Mouse (Mus musculus): ENCODE data around the gene Hdhd5. TPM values are rescaled to one million over a fixed set of nuclear protein-coding genes. Genes with fewer than 3 reads are reported as not detected.

The Hdhd5 gene
- polyA plus RNA-seq, 1 experiment from 2014 or later, result 17.3 TPM

- no peaks in the 10 kb centered on the region for H3K27me3 ChIP-seq
- no peak overlapping the region for H3K27ac ChIP-seq
- no peaks in the 10 kb centered on the region for H3K9me3 ChIP-seq
- 64% methylated on average over 1 of the region's 1 CpGs for WGBS
- no peaks in the 10 kb centered on the region for H3K36me3 ChIP-seq
- H3K4me2 ChIP-seq, result no peak overlapping the region
- H3K4me1 ChIP-seq, result no peaks in the 10 kb centered on the region
- ATAC-seq (ENCODE audit: borderline replicate concordance, extremely low read depth, low FRiP score, low TSS enrichment), result no peak
- H3K4me3 ChIP-seq, result no peak overlapping the region
- H3K9ac ChIP-seq, result no peak overlapping the region
Observed at GRCm38 (mm10) chr6:120555152-120555551, 24.0 kb upstream of the Hdhd5 start.

DNA sequence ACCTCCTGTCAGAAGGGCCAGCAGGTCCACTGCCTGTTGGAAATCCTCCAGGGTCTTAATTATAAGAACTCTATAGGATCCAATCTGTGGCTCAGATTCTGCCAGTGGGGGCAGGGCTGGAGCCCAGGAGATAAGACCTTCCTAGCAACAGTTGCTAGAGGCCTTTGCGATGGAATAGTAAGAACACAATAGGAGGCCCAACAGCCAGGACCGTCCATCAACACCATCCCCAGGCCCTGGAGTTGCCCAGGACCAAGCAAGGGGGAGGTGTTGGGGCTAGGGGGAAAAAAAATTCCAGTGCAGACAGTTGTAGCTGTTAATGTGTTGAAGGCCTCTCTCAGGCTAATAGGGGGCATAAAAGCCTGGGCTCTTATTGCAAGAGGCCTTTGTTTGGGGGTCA is 19.1 kb upstream of the Hdhd5 start:
- Histone ChIP-seq H3K9ac (no peak overlapping the region), H3K27me3 (no peaks in the 10 kb centered on the region), H3K4me3 (no peak overlapping the region), H3K4me1 (no peaks in the 10 kb centered on the region), H3K27ac (no peak overlapping the region), H3K36me3 (no peaks in the 10 kb centered on the region), H3K9me3 (no peaks in the 10 kb centered on the region), H3K4me2 (no peak overlapping the region)
- 26% methylated on average over 2 of the region's 2 CpGs for WGBS
- no peak for ATAC-seq (ENCODE audit: borderline replicate concordance, extremely low read depth, low FRiP score, low TSS enrichment)

DNA sequence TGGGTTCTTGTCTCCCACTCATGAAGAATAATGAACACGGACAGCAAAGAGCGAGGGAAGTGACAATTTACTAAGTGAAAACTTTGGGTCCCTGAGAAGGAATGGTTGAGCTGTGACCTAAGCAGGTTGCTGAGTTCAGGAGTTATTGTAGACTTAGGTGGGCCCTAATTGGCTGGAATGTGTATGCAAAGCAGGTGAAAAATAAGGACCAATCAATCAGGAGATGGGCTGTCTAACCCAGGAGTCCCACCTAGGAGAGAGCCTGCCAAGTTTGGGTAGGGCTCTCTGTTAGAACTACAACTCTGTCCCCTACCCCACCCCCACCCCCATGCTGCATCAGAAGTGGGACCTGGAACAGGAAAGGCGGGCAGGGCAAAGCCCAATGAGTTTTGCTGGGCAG is 17.5 kb upstream of the Hdhd5 start:
- Histone ChIP-seq H3K36me3 (no peaks in the 10 kb centered on the region), H3K9me3 (no peaks in the 10 kb centered on the region), H3K4me2 (no peak overlapping the region), H3K9ac (no peak overlapping the region), H3K4me1 (no peaks in the 10 kb centered on the region), H3K4me3 (no peak overlapping the region), H3K27ac (no peak overlapping the region), H3K27me3 (no peaks in the 10 kb centered on the region)
- 83% methylated on average over 3 of the region's 3 CpGs for WGBS
- ATAC-seq (ENCODE audit: borderline replicate concordance, extremely low read depth, low FRiP score, low TSS enrichment), result no peak

GRCm38 (mm10) chr6:120546973-120547372 is 15.9 kb upstream of the Hdhd5 start:
- Histone ChIP-seq H3K4me2 (no peak overlapping the region), H3K9ac (no peak overlapping the region), H3K27ac (no peak overlapping the region), H3K36me3 (no peaks in the 10 kb centered on the region), H3K4me1 (no peaks in the 10 kb centered on the region), H3K27me3 (no peaks in the 10 kb centered on the region), H3K4me3 (no peak overlapping the region), H3K9me3 (no peaks in the 10 kb centered on the region)
- ATAC-seq (ENCODE audit: borderline replicate concordance, extremely low read depth, low FRiP score, low TSS enrichment), result no peak
- 64% methylated on average over 4 of the region's 4 CpGs for WGBS

DNA sequence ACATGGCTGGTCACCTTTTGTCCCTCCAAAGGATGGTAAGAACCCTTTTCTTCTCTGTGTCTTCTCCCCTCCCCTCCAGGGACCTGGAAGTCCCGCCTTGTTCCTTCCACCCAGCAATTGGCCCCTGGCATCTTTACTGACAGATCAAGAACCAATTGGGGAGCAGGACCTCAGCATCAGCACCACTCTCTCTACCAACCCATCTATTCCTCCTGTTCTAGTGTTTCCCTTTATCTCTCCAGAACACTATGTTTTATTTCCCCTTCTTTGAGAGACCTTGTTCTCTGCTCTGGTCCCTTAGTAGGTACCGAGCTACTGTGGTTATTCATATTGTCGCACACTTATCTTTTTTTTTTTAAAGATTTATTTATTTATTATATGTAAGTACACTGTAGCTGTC is 15.2 kb upstream of the Hdhd5 start:
- Histone ChIP-seq H3K27me3 (no peaks in the 10 kb centered on the region), H3K36me3 (no peaks in the 10 kb centered on the region), H3K4me2 (no peak overlapping the region), H3K9me3 (no peaks in the 10 kb centered on the region), H3K4me1 (no peaks in the 10 kb centered on the region), H3K4me3 (no peak overlapping the region), H3K9ac (no peak overlapping the region), H3K27ac (no peak overlapping the region)
- ATAC-seq (ENCODE audit: borderline replicate concordance, extremely low read depth, low FRiP score, low TSS enrichment), result no peak
- WGBS, result 84% methylated on average over 3 of the region's 3 CpGs

DNA sequence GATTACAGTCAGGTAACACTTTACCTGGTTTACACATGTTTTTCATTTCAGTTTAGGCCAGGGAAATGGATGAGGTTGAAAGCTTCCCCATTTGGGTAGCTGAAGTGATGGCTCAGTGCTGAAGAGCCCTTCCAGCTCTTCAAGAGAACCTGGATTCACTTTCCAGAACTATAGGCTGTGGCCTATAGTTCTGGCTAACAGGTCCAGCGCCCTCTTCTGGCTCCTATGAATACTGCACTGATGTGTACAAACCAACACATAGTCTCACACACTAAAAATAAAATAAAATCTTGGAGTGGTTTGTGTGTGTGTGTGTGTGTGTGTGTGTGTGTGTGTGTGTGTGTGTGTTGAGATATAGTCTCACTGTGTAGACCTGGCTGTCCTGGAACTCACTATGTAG is 10.9 kb upstream of the Hdhd5 start:
- Histone ChIP-seq H3K36me3 (no peaks in the 10 kb centered on the region), H3K9ac (no peak overlapping the region), H3K27ac (no peak overlapping the region), H3K4me1 (peaks cover 6% of the 10 kb centered on the region), H3K4me2 (no peak overlapping the region), H3K27me3 (no peaks in the 10 kb centered on the region), H3K9me3 (no peaks in the 10 kb centered on the region), H3K4me3 (no peak overlapping the region)
- no peak for ATAC-seq (ENCODE audit: borderline replicate concordance, extremely low read depth, low FRiP score, low TSS enrichment)
- 3% methylated on average over 1 of the region's 1 CpGs for WGBS

DNA sequence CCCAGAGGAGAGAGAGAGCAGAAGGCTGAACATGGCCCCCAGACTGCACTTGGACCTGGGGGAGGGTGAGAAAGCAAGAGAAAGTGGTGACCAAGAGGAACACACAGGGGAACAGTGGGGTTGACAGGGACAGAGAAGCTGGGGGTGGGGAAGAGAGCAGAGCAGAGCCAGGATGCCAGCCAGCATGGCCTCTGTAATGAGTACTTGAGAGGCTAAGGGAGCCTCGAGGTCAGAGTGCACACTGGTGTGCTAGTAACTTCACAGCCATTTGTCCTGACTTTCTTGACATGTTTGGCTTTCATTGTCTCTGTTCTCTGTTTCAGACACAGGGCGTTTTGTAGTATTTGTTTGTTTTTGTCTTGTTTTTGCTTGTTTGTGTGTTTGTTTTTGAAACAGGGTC is 10.3 kb upstream of the Hdhd5 start:
- Histone ChIP-seq H3K4me1 (peaks cover 6% of the 10 kb centered on the region), H3K36me3 (no peaks in the 10 kb centered on the region), H3K27ac (no peak overlapping the region), H3K9me3 (no peaks in the 10 kb centered on the region), H3K4me2 (no peak overlapping the region), H3K4me3 (no peak overlapping the region), H3K9ac (no peak overlapping the region), H3K27me3 (no peaks in the 10 kb centered on the region)
- ATAC-seq (ENCODE audit: borderline replicate concordance, extremely low read depth, low FRiP score, low TSS enrichment), result no peak
- 26% methylated on average over 2 of the region's 2 CpGs for WGBS

GRCm38 (mm10) chr6:120539781-120540231 is 8.7 kb upstream of the Hdhd5 start:
- 49% methylated on average over 10 of the region's 10 CpGs for WGBS
- H3K9me3 ChIP-seq, result no peaks in the 10 kb centered on the region
- peak overlapping the region; percentile 70 for H3K4me2 ChIP-seq
- H3K27me3 ChIP-seq, result no peaks in the 10 kb centered on the region
- H3K4me3 ChIP-seq, result no peak overlapping the region
- H3K4me1 ChIP-seq, result peaks cover 6% of the 10 kb centered on the region
- H3K36me3 ChIP-seq, result no peaks in the 10 kb centered on the region
- H3K9ac ChIP-seq, result no peak overlapping the region; the same call in 1 of the 2 replicates
- no peak overlapping the region for H3K27ac ChIP-seq
- ATAC-seq (ENCODE audit: borderline replicate concordance, extremely low read depth, low FRiP score, low TSS enrichment), result 0 out of 2 replicates have a peak, but pooled peaks have one; percentile 19

GRCm38 (mm10) chr6:120539132-120539759 is 8.1 kb upstream of the Hdhd5 start:
- peak; percentile 80 for ATAC-seq (ENCODE audit: borderline replicate concordance, extremely low read depth, low FRiP score, low TSS enrichment)
- H3K4me2 ChIP-seq, result peak overlapping the region; percentile 70
- H3K9me3 ChIP-seq, result no peaks in the 10 kb centered on the region
- peaks cover 6% of the 10 kb centered on the region for H3K4me1 ChIP-seq
- 5% methylated on average over 16 of the region's 16 CpGs for WGBS
- H3K27ac ChIP-seq, result no peak overlapping the region
- peak overlapping the region; percentile 31 for H3K4me3 ChIP-seq
- H3K27me3 ChIP-seq, result no peaks in the 10 kb centered on the region
- H3K36me3 ChIP-seq, result no peaks in the 10 kb centered on the region
- H3K9ac ChIP-seq, result peak overlapping the region; percentile 19; the same call in 1 of the 2 replicates

- WGBS, result 80% methylated on average over 2 of the region's 2 CpGs
- Histone ChIP-seq H3K4me1 (peaks cover 6% of the 10 kb centered on the region), H3K27me3 (no peaks in the 10 kb centered on the region), H3K9me3 (no peaks in the 10 kb centered on the region), H3K36me3 (no peaks in the 10 kb centered on the region), H3K4me3 (no peak overlapping the region), H3K27ac (no peak overlapping the region), H3K4me2 (no peak overlapping the region), H3K9ac (no peak overlapping the region)
- ATAC-seq (ENCODE audit: borderline replicate concordance, extremely low read depth, low FRiP score, low TSS enrichment), result no peak
Observed at GRCm38 (mm10) chr6:120536337-120536736, 5.2 kb upstream of the Hdhd5 start.

- peaks cover 11% of the 10 kb centered on the region for H3K4me1 ChIP-seq
- no peaks in the 10 kb centered on the region for H3K27me3 ChIP-seq
- no peak for ATAC-seq (ENCODE audit: borderline replicate concordance, extremely low read depth, low FRiP score, low TSS enrichment)
- H3K27ac ChIP-seq, result no peak overlapping the region
- no peaks in the 10 kb centered on the region for H3K36me3 ChIP-seq
- no peak overlapping the region for H3K9ac ChIP-seq
- WGBS, result 70% methylated on average over 1 of the region's 1 CpGs
- H3K4me2 ChIP-seq, result no peak overlapping the region
- H3K9me3 ChIP-seq, result no peaks in the 10 kb centered on the region
- no peak overlapping the region for H3K4me3 ChIP-seq
Observed at GRCm38 (mm10) chr6:120532594-120532993, 1.5 kb upstream of the Hdhd5 start.

- 69% methylated on average over 4 of the region's 4 CpGs for WGBS
- no peak overlapping the region for H3K27ac ChIP-seq
- H3K27me3 ChIP-seq, result no peaks in the 10 kb centered on the region
- no peak for ATAC-seq (ENCODE audit: borderline replicate concordance, extremely low read depth, low FRiP score, low TSS enrichment)
- H3K4me1 ChIP-seq, result peaks cover 11% of the 10 kb centered on the region
- no peak overlapping the region for H3K9ac ChIP-seq
- no peaks in the 10 kb centered on the region for H3K36me3 ChIP-seq
- no peaks in the 10 kb centered on the region for H3K9me3 ChIP-seq
- no peak overlapping the region for H3K4me2 ChIP-seq
- H3K4me3 ChIP-seq, result no peak overlapping the region
Observed at GRCm38 (mm10) chr6:120529123-120529522, 2.0 kb downstream of the Hdhd5 start.

- Histone ChIP-seq H3K4me1 (peaks cover 6% of the 10 kb centered on the region), H3K9ac (no peak overlapping the region), H3K27ac (no peak overlapping the region), H3K4me3 (no peak overlapping the region), H3K27me3 (no peaks in the 10 kb centered on the region), H3K36me3 (peaks cover 8% of the 10 kb centered on the region), H3K9me3 (no peaks in the 10 kb centered on the region), H3K4me2 (no peak overlapping the region)
- 87% methylated on average over 5 of the region's 5 CpGs for WGBS
- ATAC-seq (ENCODE audit: borderline replicate concordance, extremely low read depth, low FRiP score, low TSS enrichment), result no peak
Observed at GRCm38 (mm10) chr6:120524796-120525195, 6.3 kb downstream of the Hdhd5 start.

Measured in lung, embryonic 15.5 days (tissue).